Mouse (Mus musculus) brain, embryonic 14.5 days (tissue): ENCODE measurements at regions not wholly inside any gene's neighbourhood (a gene's known extent, or its start where the extent isn't known, plus 50 kb on each side); places are given as distances from the start of the nearest gene placed in this dataset.

Source experiments
- DNase-seq: peaks from one replicate; pipeline ENCODE4 v3.0.0-alpha.2; 2011; ENCODE audit warnings: low read depth
- CTCF ChIP-seq: fragments of 200-500 bp; IDR thresholded peaks from 2 replicates; pipeline ENCODE4 v1.5.1; 2012; ENCODE audit warnings: inconsistent platforms, mild to moderate bottlenecking, moderate library complexity, borderline replicate concordance; ENCODE audit not compliant: insufficient read depth, insufficient read length; ENCODE audit errors: extremely low read depth
- POLR2A ChIP-seq: fragments of 200-500 bp; IDR thresholded peaks from 2 replicates; pipeline ENCODE4 v1.6.1; 2012; ENCODE audit warnings: mild to moderate bottlenecking, inconsistent platforms, borderline replicate concordance; ENCODE audit not compliant: poor library complexity, insufficient read depth, insufficient read length, severe bottlenecking; ENCODE audit errors: extremely low read depth

DNA sequence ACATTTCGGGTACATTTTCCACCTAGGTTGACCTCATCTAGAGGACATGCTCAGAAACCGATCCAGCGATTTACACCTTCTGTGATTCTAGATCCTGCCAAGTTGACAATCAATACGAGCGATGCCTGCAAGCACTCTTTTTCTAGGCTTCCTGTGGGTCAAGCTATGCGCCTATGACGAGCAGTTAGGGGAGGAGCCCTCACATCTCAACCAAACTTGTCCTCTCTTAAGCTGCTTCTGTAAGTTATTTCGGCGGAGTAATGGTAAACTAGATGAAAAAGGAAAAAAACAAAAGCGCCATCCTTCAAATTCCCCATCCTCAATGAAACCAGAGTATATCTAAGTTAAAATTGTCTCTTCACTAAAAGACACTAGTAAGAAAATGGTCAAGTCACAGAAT is 858.5 kb downstream of the Zfp704 start:
- DNase-seq: no peak
- no peak for TF ChIP-seq POLR2A
- TF ChIP-seq CTCF: no peak

DNA sequence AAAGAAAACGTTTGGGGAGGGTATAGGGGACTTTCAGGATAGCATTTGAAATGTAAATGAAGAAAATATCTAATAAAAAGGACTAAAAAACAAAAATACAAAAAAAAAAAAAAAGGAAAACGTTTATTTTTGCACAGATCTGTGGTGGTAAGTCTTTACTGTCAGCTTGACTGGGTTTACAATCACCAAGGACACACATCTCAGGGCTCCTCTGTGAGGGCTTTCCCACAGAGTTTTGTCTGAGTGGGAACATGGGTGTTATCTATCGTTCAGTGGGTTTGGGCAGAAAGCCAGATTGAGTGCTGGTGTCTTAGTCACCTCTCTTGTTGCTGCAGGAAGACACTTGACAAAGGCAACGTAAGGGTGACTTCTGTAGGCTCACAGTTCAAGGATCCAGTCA is 859.0 kb downstream of the Zfp704 start:
- no peak for DNase-seq
- TF ChIP-seq CTCF (no peak), POLR2A (no peak)

DNA sequence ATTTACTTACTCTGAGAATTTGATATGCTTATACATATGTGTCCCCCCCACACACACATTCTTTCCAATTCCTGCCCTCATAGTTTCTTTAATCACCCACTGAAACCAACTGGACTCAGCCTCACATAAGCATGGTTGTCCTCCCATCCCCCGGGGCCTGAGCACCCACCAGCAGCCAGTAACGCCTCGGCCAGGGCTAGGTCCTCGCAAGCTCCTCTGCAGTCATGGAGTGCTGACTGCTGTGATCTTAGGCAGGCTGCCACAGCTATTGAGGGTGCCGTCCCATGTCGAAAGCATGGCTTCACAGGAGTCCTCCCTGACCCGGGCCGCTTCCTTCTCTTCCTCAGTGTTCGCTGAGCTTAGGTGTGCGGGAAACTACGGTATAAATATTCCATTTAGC is 859.7 kb downstream of the Zfp704 start:
- TF ChIP-seq POLR2A (no peak), CTCF (no peak)
- no peak for DNase-seq

- TF ChIP-seq CTCF: no peak
- TF ChIP-seq POLR2A: no peak
- no peak for DNase-seq
Measured at GRCm38 (mm10) chr3:8747201-8747600, 862.7 kb downstream of the Zfp704 start.

- no peak for TF ChIP-seq POLR2A
- TF ChIP-seq CTCF: no peak
- DNase-seq: no peak
Measured at GRCm38 (mm10) chr3:8746677-8747076, 863.2 kb downstream of the Zfp704 start.

GRCm38 (mm10) chr3:8746037-8746436 is 863.8 kb downstream of the Zfp704 start:
- TF ChIP-seq CTCF: no peak
- TF ChIP-seq POLR2A: no peak

DNA sequence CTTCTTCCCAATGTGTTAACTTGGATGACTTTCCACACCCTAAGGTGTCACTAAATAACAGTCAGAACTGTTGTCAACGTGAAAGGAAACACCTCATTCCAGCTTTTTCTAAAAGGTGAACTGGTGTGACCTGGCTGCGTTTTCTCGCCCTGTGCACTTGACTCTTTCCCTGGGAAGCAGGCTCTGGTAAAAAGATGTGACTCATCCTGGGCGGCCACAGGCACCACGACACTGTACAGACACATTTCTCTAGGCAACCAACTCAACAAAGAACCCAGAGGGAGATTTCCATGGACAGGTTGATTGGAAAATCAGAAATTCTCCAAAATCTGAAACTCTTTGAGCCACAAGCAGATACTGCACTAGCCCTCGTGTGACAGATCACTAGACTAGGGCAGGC is 865.0 kb downstream of the Zfp704 start:
- DNase-seq: no peak
- no peak for TF ChIP-seq CTCF
- no peak for TF ChIP-seq POLR2A

More at GRCm38 (mm10) chr3:8746037-8746436, 863.8 kb downstream of the Zfp704 start:
- DNase-seq: no peak

DNA sequence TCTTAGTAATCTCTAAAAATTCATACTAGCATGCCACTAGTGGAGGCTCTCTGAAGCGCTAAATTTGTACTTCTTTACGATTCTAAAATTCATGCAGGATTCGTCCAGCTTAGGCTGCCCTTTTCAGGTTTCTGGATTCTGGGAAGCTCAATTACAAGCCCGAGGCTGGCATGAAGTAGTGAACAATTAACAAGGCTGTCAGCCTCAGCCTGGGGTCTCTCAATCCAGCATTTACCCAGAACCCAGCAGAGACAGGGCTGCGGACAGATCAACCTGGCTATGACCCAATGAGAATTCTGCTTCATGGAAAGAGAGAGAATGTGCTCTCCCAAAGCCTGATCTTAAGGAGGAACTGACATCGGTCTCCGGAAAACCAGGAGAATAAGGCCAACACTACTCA is 866.2 kb downstream of the Zfp704 start:
- DNase-seq: no peak
- TF ChIP-seq POLR2A: no peak
- no peak for TF ChIP-seq CTCF

GRCm38 (mm10) chr3:8741266-8742023 is 868.4 kb downstream of the Zfp704 start:
- TF ChIP-seq CTCF: no peak
- TF ChIP-seq POLR2A: no peak
- DNase-seq: no peak

GRCm38 (mm10) chr3:8740710-8741109 is 869.2 kb downstream of the Zfp704 start:
- TF ChIP-seq POLR2A (no peak), CTCF (no peak)
- no peak for DNase-seq

GRCm38 (mm10) chr3:8739299-8739698 is 870.6 kb downstream of the Zfp704 start:
- no peak for DNase-seq
- TF ChIP-seq CTCF (no peak), POLR2A (no peak)
